Mouse (Mus musculus): ENCODE data around the gene Gm21970. TPM values are rescaled to one million over a fixed set of nuclear protein-coding genes. Genes with fewer than 3 reads are reported as not detected.
"Not testable (repeated sequence)": the region's sequence is repeated elsewhere in the genome, so short reads cannot be mapped to it uniquely, and the experiment has no call there.

The Gm21970 gene
- polyA plus RNA-seq, 1 experiment: not detected

DNA sequence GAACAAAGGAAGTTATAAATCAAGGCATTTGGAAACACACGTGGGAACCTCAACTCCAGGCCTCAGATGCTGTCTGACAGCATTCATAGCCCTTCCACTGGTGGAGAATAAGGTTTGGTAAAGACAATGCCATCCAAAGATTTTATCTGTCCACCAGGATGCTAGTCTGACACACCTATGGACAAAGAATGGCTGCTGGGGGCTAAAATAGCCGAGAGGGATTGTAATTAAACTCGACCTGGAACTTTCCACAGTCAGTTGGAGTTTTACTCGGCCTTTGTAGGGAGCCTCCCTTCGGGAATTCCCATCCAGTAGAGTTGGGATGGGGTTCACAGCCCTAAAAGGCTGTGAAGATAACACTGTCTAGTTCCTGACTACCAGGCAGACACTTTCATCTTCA lies 35.9 kb downstream of the Gm21970 start:
- H3K27ac ChIP-seq (ENCODE audit: control insufficient read depth, insufficient read depth, low read depth, low read length): peak overlapping the region; percentile 46
- H3K27me3 ChIP-seq (ENCODE audit: control insufficient read depth, insufficient read depth, low read length): no peaks in the 10 kb centered on the region
- H3K4me3 ChIP-seq (ENCODE audit: control insufficient read depth, low read depth, low read length): no peak overlapping the region
- TF ChIP-seq CTCF (IDR thresholded peaks at IDR 0.05; ENCODE audit: control insufficient read depth, insufficient read depth, insufficient replicate concordance, low read depth, low read length) (no peak), POLR2A (IDR thresholded peaks at IDR 0.05; ENCODE audit: control insufficient read depth, low read depth, low read length) (no peak)
- no peaks in the 10 kb centered on the region for H3K4me1 ChIP-seq (ENCODE audit: control insufficient read depth, insufficient read depth, low read length)
- H3K36me3 ChIP-seq (ENCODE audit: control insufficient read depth, insufficient read depth, low read length): no peaks in the 10 kb centered on the region

GRCm38 (mm10) chr16:91428259-91428865 lies 36.8 kb downstream of the Gm21970 start:
- no peak overlapping the region for H3K4me3 ChIP-seq (ENCODE audit: control insufficient read depth, low read depth, low read length)
- no peak for TF ChIP-seq CTCF (IDR thresholded peaks at IDR 0.05; ENCODE audit: control insufficient read depth, insufficient read depth, insufficient replicate concordance, low read depth, low read length)
- TF ChIP-seq POLR2A (IDR thresholded peaks at IDR 0.05; ENCODE audit: control insufficient read depth, low read depth, low read length): no peak
- no peaks in the 10 kb centered on the region for H3K27me3 ChIP-seq (ENCODE audit: control insufficient read depth, insufficient read depth, low read length)
- H3K27ac ChIP-seq (ENCODE audit: control insufficient read depth, insufficient read depth, low read depth, low read length): peak overlapping the region; percentile 7; the same call in 1 of the 2 replicates
- no peaks in the 10 kb centered on the region for H3K4me1 ChIP-seq (ENCODE audit: control insufficient read depth, insufficient read depth, low read length)
- H3K36me3 ChIP-seq (ENCODE audit: control insufficient read depth, insufficient read depth, low read length): no peaks in the 10 kb centered on the region

- no peaks in the 10 kb centered on the region for H3K36me3 ChIP-seq (ENCODE audit: control insufficient read depth, insufficient read depth, low read length)
- H3K27ac ChIP-seq (ENCODE audit: control insufficient read depth, insufficient read depth, low read depth, low read length): no peak overlapping the region
- no peak overlapping the region for H3K4me3 ChIP-seq (ENCODE audit: control insufficient read depth, low read depth, low read length)
- no peak for TF ChIP-seq CTCF (IDR thresholded peaks at IDR 0.05; ENCODE audit: control insufficient read depth, insufficient read depth, insufficient replicate concordance, low read depth, low read length)
- no peak for TF ChIP-seq POLR2A (IDR thresholded peaks at IDR 0.05; ENCODE audit: control insufficient read depth, low read depth, low read length)
- H3K4me1 ChIP-seq (ENCODE audit: control insufficient read depth, insufficient read depth, low read length): no peaks in the 10 kb centered on the region
- no peaks in the 10 kb centered on the region for H3K27me3 ChIP-seq (ENCODE audit: control insufficient read depth, insufficient read depth, low read length)
Observed at GRCm38 (mm10) chr16:91432720-91433328, 41.3 kb downstream of the Gm21970 start.

DNA sequence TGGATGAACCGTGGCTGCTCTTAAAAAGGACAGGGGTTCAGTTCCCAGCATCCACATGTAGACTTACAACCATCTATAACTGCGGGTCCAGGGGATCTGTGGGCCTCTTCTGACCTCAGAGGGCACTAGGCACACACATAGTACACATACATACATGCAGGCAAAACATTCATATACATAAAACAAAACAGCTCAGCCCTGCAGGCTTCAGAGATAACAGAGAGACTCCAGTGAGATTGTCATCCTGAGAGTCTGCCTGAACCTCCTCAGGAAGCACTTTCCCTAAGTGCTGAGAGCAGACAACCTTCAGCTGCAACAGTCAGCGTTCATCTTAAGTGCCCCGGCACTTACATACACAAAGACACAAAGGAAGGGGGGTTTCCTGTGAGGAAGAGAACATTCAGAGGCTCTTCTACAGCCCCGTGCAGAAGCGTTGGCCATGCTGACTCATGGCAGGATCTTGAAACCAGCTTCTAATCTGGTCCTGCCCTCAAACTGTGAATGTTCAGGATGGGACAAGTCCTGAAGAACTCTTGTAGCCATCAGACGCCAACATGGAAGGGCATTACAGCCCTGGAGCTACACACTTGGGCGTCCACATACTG lies 41.9 kb downstream of the Gm21970 start:
- H3K27me3 ChIP-seq (ENCODE audit: control insufficient read depth, insufficient read depth, low read length): no peaks in the 10 kb centered on the region

GRCm38 (mm10) chr16:91434119-91434518 lies 42.6 kb downstream of the Gm21970 start:
- no peak for TF ChIP-seq CTCF (IDR thresholded peaks at IDR 0.05; ENCODE audit: control insufficient read depth, insufficient read depth, insufficient replicate concordance, low read depth, low read length)
- Histone ChIP-seq H3K4me1 (ENCODE audit: control insufficient read depth, insufficient read depth, low read length) (no peaks in the 10 kb centered on the region), H3K27ac (ENCODE audit: control insufficient read depth, insufficient read depth, low read depth, low read length) (no peak overlapping the region), H3K36me3 (ENCODE audit: control insufficient read depth, insufficient read depth, low read length) (no peaks in the 10 kb centered on the region), H3K4me3 (ENCODE audit: control insufficient read depth, low read depth, low read length) (no peak overlapping the region), H3K27me3 (ENCODE audit: control insufficient read depth, insufficient read depth, low read length) (no peaks in the 10 kb centered on the region)

More for the DNA sequence above, 41.9 kb downstream of the Gm21970 start:
- Histone ChIP-seq H3K4me3 (ENCODE audit: control insufficient read depth, low read depth, low read length) (no peak overlapping the region), H3K36me3 (ENCODE audit: control insufficient read depth, insufficient read depth, low read length) (no peaks in the 10 kb centered on the region), H3K4me1 (ENCODE audit: control insufficient read depth, insufficient read depth, low read length) (no peaks in the 10 kb centered on the region), H3K27ac (ENCODE audit: control insufficient read depth, insufficient read depth, low read depth, low read length) (no peak overlapping the region)
- TF ChIP-seq CTCF (IDR thresholded peaks at IDR 0.05; ENCODE audit: control insufficient read depth, insufficient read depth, insufficient replicate concordance, low read depth, low read length) (no peak), POLR2A (IDR thresholded peaks at IDR 0.05; ENCODE audit: control insufficient read depth, low read depth, low read length) (no peak)

- Histone ChIP-seq H3K27me3 (ENCODE audit: control insufficient read depth, insufficient read depth, low read length) (no peaks in the 10 kb centered on the region), H3K4me3 (ENCODE audit: control insufficient read depth, low read depth, low read length) (no peak overlapping the region), H3K36me3 (ENCODE audit: control insufficient read depth, insufficient read depth, low read length) (no peaks in the 10 kb centered on the region), H3K4me1 (ENCODE audit: control insufficient read depth, insufficient read depth, low read length) (0 out of 2 replicates have a peak, but pooled peaks cover 5% of the 10 kb centered on the region), H3K27ac (ENCODE audit: control insufficient read depth, insufficient read depth, low read depth, low read length) (no peak overlapping the region)
- TF ChIP-seq CTCF (IDR thresholded peaks at IDR 0.05; ENCODE audit: control insufficient read depth, insufficient read depth, insufficient replicate concordance, low read depth, low read length) (no peak), POLR2A (IDR thresholded peaks at IDR 0.05; ENCODE audit: control insufficient read depth, low read depth, low read length) (no peak)
Observed at GRCm38 (mm10) chr16:91438081-91438480, 46.6 kb downstream of the Gm21970 start.

- not testable (repeated sequence) for H3K4me3 ChIP-seq (ENCODE audit: control insufficient read depth, low read depth, low read length); H3K4me1 ChIP-seq (ENCODE audit: control insufficient read depth, insufficient read depth, low read length); H3K27ac ChIP-seq (ENCODE audit: control insufficient read depth, insufficient read depth, low read depth, low read length); H3K36me3 ChIP-seq (ENCODE audit: control insufficient read depth, insufficient read depth, low read length); H3K27me3 ChIP-seq (ENCODE audit: control insufficient read depth, insufficient read depth, low read length)
Observed at GRCm38 (mm10) chr16:91438599-91438998, 47.1 kb downstream of the Gm21970 start.
